Mouse (Mus musculus) heart, postnatal 0 days (tissue): Measurements from ENCODE around the gene Rilpl1.

Experiments used
- CTCF ChIP-seq: IDR thresholded peaks from 2 replicates; pipeline ENCODE4 v1.5.1; 2016; ENCODE audit warnings: antibody characterized with exemption, control low read depth, low read depth
- EP300 ChIP-seq: IDR thresholded peaks from 2 replicates; pipeline ENCODE4 v1.6.1; 2016; ENCODE audit warnings: antibody characterized with exemption, low read depth

GRCm38 (mm10) chr5:124529697-124530096, 1.5 kb downstream of the Rilpl1 start:
- TF ChIP-seq CTCF (no peak), EP300 (no peak)
